Mouse (Mus musculus): ENCODE data around the gene Chst1. TPM values are rescaled to one million over a fixed set of nuclear protein-coding genes. Genes with fewer than 3 reads are reported as not detected.

The Chst1 gene
- polyA plus RNA-seq, 1 experiment from 2014 or later: 4.4 TPM

GRCm38 (mm10) chr2:92614106-92614505 is 14.6 kb downstream of the Chst1 start:
- ATAC-seq (ENCODE audit: insufficient number of reproducible peaks, insufficient read depth, low FRiP score, low read depth): no peak

GRCm38 (mm10) chr2:92617077-92617756 is 17.7 kb downstream of the Chst1 start:
- Histone ChIP-seq H3K4me1 (ENCODE audit: control insufficient read depth, insufficient read depth, low read length) (no peaks in the 10 kb centered on the region), H3K27ac (ENCODE audit: low read length) (no peak overlapping the region), H3K9ac (replicated peaks; ENCODE audit: low read depth, low read length) (no peak overlapping the region), H3K36me3 (ENCODE audit: control insufficient read depth, insufficient read depth, low read length) (peaks cover 8% of the 10 kb centered on the region; the same call in 1 of the 2 replicates), H3K4me3 (ENCODE audit: low read depth, low read length) (no peak overlapping the region), H3K4me2 (replicated peaks; ENCODE audit: low read depth, low read length) (no peak overlapping the region), H3K9me3 (ENCODE audit: control insufficient read depth, low read depth, low read length) (no peaks in the 10 kb centered on the region; the same call in 1 of the 2 replicates), H3K27me3 (ENCODE audit: control insufficient read depth, insufficient read depth, low read length) (no peaks in the 10 kb centered on the region)
- no peak for ATAC-seq (ENCODE audit: insufficient number of reproducible peaks, insufficient read depth, low FRiP score, low read depth)
- 76% methylated on average over 16 of the region's 16 CpGs for WGBS

More at GRCm38 (mm10) chr2:92614106-92614505, 14.6 kb downstream of the Chst1 start:
- Histone ChIP-seq H3K27ac (ENCODE audit: low read length) (no peak overlapping the region), H3K27me3 (ENCODE audit: control insufficient read depth, insufficient read depth, low read length) (no peaks in the 10 kb centered on the region), H3K36me3 (ENCODE audit: control insufficient read depth, insufficient read depth, low read length) (peaks cover 8% of the 10 kb centered on the region; the same call in 1 of the 2 replicates), H3K4me3 (ENCODE audit: low read depth, low read length) (no peak overlapping the region), H3K9me3 (ENCODE audit: control insufficient read depth, low read depth, low read length) (no peaks in the 10 kb centered on the region), H3K4me1 (ENCODE audit: control insufficient read depth, insufficient read depth, low read length) (no peaks in the 10 kb centered on the region), H3K9ac (replicated peaks; ENCODE audit: low read depth, low read length) (no peak overlapping the region), H3K4me2 (replicated peaks; ENCODE audit: low read depth, low read length) (no peak overlapping the region)
- 87% methylated on average over 14 of the region's 14 CpGs for WGBS

DNA sequence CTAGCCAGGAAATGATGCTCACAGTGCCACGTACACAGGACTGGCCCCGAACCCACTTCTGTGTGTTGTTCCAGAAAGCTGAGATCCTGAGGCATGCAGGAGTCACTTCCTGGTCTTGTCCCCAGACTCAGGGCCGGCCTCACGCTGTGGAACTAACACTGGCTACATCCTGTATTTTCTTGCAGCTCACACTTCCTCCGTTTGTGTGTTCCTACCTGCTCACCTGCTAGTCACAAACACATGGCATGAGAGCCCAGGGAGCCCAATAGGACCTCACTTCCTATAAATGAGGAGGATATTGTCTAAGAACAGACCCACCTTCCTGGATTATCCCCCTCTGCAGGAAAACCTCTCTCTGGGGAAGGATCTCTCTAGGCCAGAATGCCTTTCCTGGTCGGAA is 18.5 kb downstream of the Chst1 start:
- Histone ChIP-seq H3K9me3 (ENCODE audit: control insufficient read depth, low read depth, low read length) (no peaks in the 10 kb centered on the region; the same call in 1 of the 2 replicates), H3K9ac (replicated peaks; ENCODE audit: low read depth, low read length) (no peak overlapping the region), H3K36me3 (ENCODE audit: control insufficient read depth, insufficient read depth, low read length) (peaks cover 8% of the 10 kb centered on the region; the same call in 1 of the 2 replicates), H3K27me3 (ENCODE audit: control insufficient read depth, insufficient read depth, low read length) (no peaks in the 10 kb centered on the region), H3K4me1 (ENCODE audit: control insufficient read depth, insufficient read depth, low read length) (no peaks in the 10 kb centered on the region), H3K4me2 (replicated peaks; ENCODE audit: low read depth, low read length) (no peak overlapping the region), H3K27ac (ENCODE audit: low read length) (no peak overlapping the region), H3K4me3 (ENCODE audit: low read depth, low read length) (no peak overlapping the region)
- no peak for ATAC-seq (ENCODE audit: insufficient number of reproducible peaks, insufficient read depth, low FRiP score, low read depth)
- WGBS: 72% methylated on average over 6 of the region's 6 CpGs

- Histone ChIP-seq H3K27me3 (ENCODE audit: control insufficient read depth, insufficient read depth, low read length) (no peaks in the 10 kb centered on the region), H3K4me2 (replicated peaks; ENCODE audit: low read depth, low read length) (no peak overlapping the region), H3K4me3 (ENCODE audit: low read depth, low read length) (no peak overlapping the region), H3K27ac (ENCODE audit: low read length) (no peak overlapping the region), H3K9ac (replicated peaks; ENCODE audit: low read depth, low read length) (no peak overlapping the region), H3K36me3 (ENCODE audit: control insufficient read depth, insufficient read depth, low read length) (no peaks in the 10 kb centered on the region), H3K9me3 (ENCODE audit: control insufficient read depth, low read depth, low read length) (no peaks in the 10 kb centered on the region), H3K4me1 (ENCODE audit: control insufficient read depth, insufficient read depth, low read length) (no peaks in the 10 kb centered on the region)
- no peak for ATAC-seq (ENCODE audit: insufficient number of reproducible peaks, insufficient read depth, low FRiP score, low read depth)
- 54% methylated on average over 2 of the region's 2 CpGs for WGBS
These were observed 28.1 kb downstream of the Chst1 start for GRCm38 (mm10) chr2:92627633-92628032.

DNA sequence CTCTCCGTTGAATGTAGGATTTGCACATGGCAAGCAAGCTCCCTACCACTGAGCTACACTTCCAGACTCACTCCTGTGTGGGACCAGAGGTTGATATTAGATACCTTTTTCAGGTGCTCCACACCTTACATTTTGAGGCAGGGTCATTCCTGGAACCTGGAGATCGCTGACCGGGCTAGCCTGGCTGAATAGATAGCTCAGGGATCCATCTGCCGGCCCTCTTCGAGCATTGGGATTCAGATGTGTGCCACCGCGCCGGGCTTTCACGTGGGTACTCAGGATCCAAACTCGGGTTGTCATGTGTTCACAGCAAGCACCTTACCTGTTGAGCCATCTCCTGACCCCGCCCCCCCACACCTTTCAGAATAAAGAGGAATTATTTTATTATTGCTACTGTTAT is 31.3 kb downstream of the Chst1 start:
- no peaks in the 10 kb centered on the region for H3K27me3 ChIP-seq (ENCODE audit: control insufficient read depth, insufficient read depth, low read length)
- H3K9ac ChIP-seq (replicated peaks; ENCODE audit: low read depth, low read length): no peak overlapping the region
- ATAC-seq (ENCODE audit: insufficient number of reproducible peaks, insufficient read depth, low FRiP score, low read depth): no peak
- no peaks in the 10 kb centered on the region for H3K9me3 ChIP-seq (ENCODE audit: control insufficient read depth, low read depth, low read length)
- H3K4me3 ChIP-seq (ENCODE audit: low read depth, low read length): no peak overlapping the region
- no peaks in the 10 kb centered on the region for H3K36me3 ChIP-seq (ENCODE audit: control insufficient read depth, insufficient read depth, low read length)
- H3K4me2 ChIP-seq (replicated peaks; ENCODE audit: low read depth, low read length): no peak overlapping the region
- no peaks in the 10 kb centered on the region for H3K4me1 ChIP-seq (ENCODE audit: control insufficient read depth, insufficient read depth, low read length)
- 89% methylated on average over 11 of the region's 11 CpGs for WGBS
- H3K27ac ChIP-seq (ENCODE audit: low read length): no peak overlapping the region

- H3K4me1 ChIP-seq (ENCODE audit: control insufficient read depth, insufficient read depth, low read length): no peaks in the 10 kb centered on the region
- no peak overlapping the region for H3K4me2 ChIP-seq (replicated peaks; ENCODE audit: low read depth, low read length)
- H3K4me3 ChIP-seq (ENCODE audit: low read depth, low read length): no peak overlapping the region
- H3K36me3 ChIP-seq (ENCODE audit: control insufficient read depth, insufficient read depth, low read length): no peaks in the 10 kb centered on the region
- no peak for ATAC-seq (ENCODE audit: insufficient number of reproducible peaks, insufficient read depth, low FRiP score, low read depth)
- no peak overlapping the region for H3K9ac ChIP-seq (replicated peaks; ENCODE audit: low read depth, low read length)
- H3K27ac ChIP-seq (ENCODE audit: low read length): no peak overlapping the region
- no peaks in the 10 kb centered on the region for H3K27me3 ChIP-seq (ENCODE audit: control insufficient read depth, insufficient read depth, low read length)
- 66% methylated on average over 1 of the region's 1 CpGs for WGBS
- H3K9me3 ChIP-seq (ENCODE audit: control insufficient read depth, low read depth, low read length): no peaks in the 10 kb centered on the region
These were observed 32.5 kb downstream of the Chst1 start for GRCm38 (mm10) chr2:92632027-92632426.

DNA sequence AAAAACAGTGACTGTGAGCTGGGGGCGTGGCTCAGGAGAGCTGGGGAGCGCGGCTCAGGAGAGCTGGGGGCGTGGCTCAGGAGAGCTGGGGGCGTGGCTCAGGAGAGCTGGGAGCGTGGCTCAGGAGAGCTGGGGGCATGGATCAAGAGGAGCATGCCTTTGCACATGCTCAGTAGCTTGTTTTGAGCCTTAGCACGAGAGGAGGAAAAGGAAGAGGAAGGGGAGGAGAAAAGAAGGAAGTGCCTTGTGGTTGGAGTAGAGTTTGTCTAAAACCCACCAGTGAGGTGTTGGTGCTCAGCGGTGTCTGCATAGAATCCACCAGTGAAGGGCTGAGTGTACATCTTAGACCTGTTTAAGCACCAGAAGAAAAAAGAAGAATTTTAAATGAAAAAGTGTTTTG is 41.0 kb downstream of the Chst1 start:
- no peaks in the 10 kb centered on the region for H3K27me3 ChIP-seq (ENCODE audit: control insufficient read depth, insufficient read depth, low read length)
- no peak overlapping the region for H3K4me3 ChIP-seq (ENCODE audit: low read depth, low read length)
- no peak overlapping the region for H3K9ac ChIP-seq (replicated peaks; ENCODE audit: low read depth, low read length)
- no peak overlapping the region for H3K27ac ChIP-seq (ENCODE audit: low read length)
- peaks cover 8% of the 10 kb centered on the region for H3K4me1 ChIP-seq (ENCODE audit: control insufficient read depth, insufficient read depth, low read length)
- no peaks in the 10 kb centered on the region for H3K9me3 ChIP-seq (ENCODE audit: control insufficient read depth, low read depth, low read length)
- no peaks in the 10 kb centered on the region for H3K36me3 ChIP-seq (ENCODE audit: control insufficient read depth, insufficient read depth, low read length)
- 18% methylated on average over 8 of the region's 8 CpGs for WGBS
- ATAC-seq (ENCODE audit: insufficient number of reproducible peaks, insufficient read depth, low FRiP score, low read depth): no peak
- H3K4me2 ChIP-seq (replicated peaks; ENCODE audit: low read depth, low read length): no peak overlapping the region

GRCm38 (mm10) chr2:92645282-92646037 is 46.0 kb downstream of the Chst1 start:
- H3K4me1 ChIP-seq (ENCODE audit: control insufficient read depth, insufficient read depth, low read length): peaks cover 13% of the 10 kb centered on the region
- WGBS: 19% methylated on average over 7 of the region's 7 CpGs
- H3K36me3 ChIP-seq (ENCODE audit: control insufficient read depth, insufficient read depth, low read length): no peaks in the 10 kb centered on the region
- no peak overlapping the region for H3K4me3 ChIP-seq (ENCODE audit: low read depth, low read length)
- H3K9me3 ChIP-seq (ENCODE audit: control insufficient read depth, low read depth, low read length): no peaks in the 10 kb centered on the region
- H3K9ac ChIP-seq (replicated peaks; ENCODE audit: low read depth, low read length): no peak overlapping the region
- no peaks in the 10 kb centered on the region for H3K27me3 ChIP-seq (ENCODE audit: control insufficient read depth, insufficient read depth, low read length)
- no peak overlapping the region for H3K4me2 ChIP-seq (replicated peaks; ENCODE audit: low read depth, low read length)
- peak overlapping the region; percentile 49; the same call in 1 of the 2 replicates for H3K27ac ChIP-seq (ENCODE audit: low read length)
- peak; percentile 72; the same call in 1 of the 2 replicates for ATAC-seq (ENCODE audit: insufficient number of reproducible peaks, insufficient read depth, low FRiP score, low read depth)

All from stomach, embryonic 14.5 days (tissue).